Comparison of ENCODE assay signal across 17 mouse cellular contexts in the genomic region with DNA sequence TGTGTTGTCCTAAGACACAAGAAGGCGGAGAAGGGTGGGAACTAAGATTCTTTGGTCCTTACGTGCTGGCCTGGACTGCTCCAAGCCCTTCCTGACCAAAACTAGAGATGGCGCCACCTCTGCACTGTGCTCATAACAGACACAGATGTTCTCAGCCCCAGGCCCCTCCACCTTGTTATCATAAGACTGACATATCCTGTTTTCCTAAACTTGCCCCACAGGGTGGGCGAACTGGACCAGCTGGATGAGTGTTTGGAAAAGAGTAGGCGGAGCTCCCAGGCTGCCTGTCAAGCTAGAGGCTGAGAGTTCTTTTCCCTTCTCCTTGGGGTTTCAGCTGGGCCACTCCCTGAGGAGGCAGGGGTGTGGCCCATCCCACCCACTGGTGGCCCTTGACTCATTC. TPM values are rescaled to one million over a fixed set of nuclear protein-coding genes. Genes with fewer than 3 reads are reported as not detected.
DNase-seq lines count a peak whose midpoint lies in the region; ATAC-seq and TF ChIP-seq lines count a peak whose summit lies in the region.
"Had no signal": no experiment of that assay in that cellular context is flagged by ENCODE, and none has a peak within 500 bp of the region (broad histone marks: within the 10 kb centered on the region; RNA-seq: fewer than 3 reads in every experiment).

No protein-coding gene starts in this region.

- TF ChIP-seq EP300 in heart, adult 2 months (IDR thresholded peaks at IDR 0.05; ENCODE audit: insufficient read depth, low read depth, low read length): no peak

- no peak for DNase-seq in heart, adult 2 months
- DNase-seq in lung, adult 2 months: no peak
- peak; percentile 47 for DNase-seq in embryo, embryonic 9.5 days (ENCODE audit: extremely low spot score)
- DNase-seq in thymus, postnatal 25 days: no peak
- DNase-seq: adrenal gland, postnatal 25 days; cerebellum, adult 11 months; kidney, adult 2 months; right cerebral cortex, postnatal 14 days had no signal

- H3K27ac ChIP-seq in heart, embryonic 13.5 days (replicated peaks): peak overlapping the region; percentile 25
- no peak overlapping the region for H3K27ac ChIP-seq in heart, adult 2 months
- peak overlapping the region; percentile 30; the same call in 1 of the 2 replicates for H3K27ac ChIP-seq in lung, embryonic 15.5 days
- peak overlapping the region; percentile 7; the same call in 1 of the 2 replicates for H3K27ac ChIP-seq in stomach, embryonic 16.5 days (ENCODE audit: low read length)
- H3K27ac ChIP-seq: limb, embryonic 12.5 days; midbrain, embryonic 12.5 days had no signal

- peaks cover 25% of the 10 kb centered on the region for H3K36me3 ChIP-seq in heart, embryonic 13.5 days
- H3K36me3 ChIP-seq in heart, adult 2 months (ENCODE audit: control insufficient read depth, insufficient read depth, low read length): no peaks in the 10 kb centered on the region
- peaks cover 12% of the 10 kb centered on the region for H3K36me3 ChIP-seq in lung, embryonic 15.5 days
- no peaks in the 10 kb centered on the region for H3K36me3 ChIP-seq in stomach, embryonic 16.5 days (ENCODE audit: control insufficient read depth, insufficient read depth, low read length)

- H3K9me3 ChIP-seq in heart, embryonic 13.5 days: no peaks in the 10 kb centered on the region
- no peaks in the 10 kb centered on the region for H3K9me3 ChIP-seq in lung, embryonic 15.5 days
- H3K9me3 ChIP-seq in stomach, embryonic 16.5 days (replicated peaks; ENCODE audit: control insufficient read depth, low read length): no peaks in the 10 kb centered on the region
- H3K9me3 ChIP-seq: embryonic facial prominence, embryonic 12.5 days; limb, embryonic 12.5 days; midbrain, embryonic 12.5 days had no signal

- H3K9ac ChIP-seq in heart, embryonic 13.5 days: no peak overlapping the region
- H3K9ac ChIP-seq in heart, adult 2 months (ENCODE audit: low read depth, low read length): no peak overlapping the region
- H3K9ac ChIP-seq in lung, embryonic 15.5 days: no peak overlapping the region
- no peak overlapping the region for H3K9ac ChIP-seq in stomach, embryonic 16.5 days (ENCODE audit: low read length)
- H3K9ac ChIP-seq: embryonic facial prominence, embryonic 12.5 days; limb, embryonic 12.5 days; midbrain, embryonic 12.5 days had no signal

- no peak for TF ChIP-seq POLR2A in heart, adult 2 months (IDR thresholded peaks at IDR 0.05; ENCODE audit: insufficient read depth, low read depth, low read length)
- no peak for TF ChIP-seq POLR2A in lung, adult 2 months (IDR thresholded peaks at IDR 0.05; ENCODE audit: borderline replicate concordance, extremely low read depth, low read depth, low read length)

- no peak overlapping the region for H3K4me3 ChIP-seq in heart, embryonic 13.5 days
- no peak overlapping the region for H3K4me3 ChIP-seq in heart, adult 2 months
- no peak overlapping the region for H3K4me3 ChIP-seq in lung, embryonic 15.5 days
- no peak overlapping the region for H3K4me3 ChIP-seq in lung, adult 2 months (replicated peaks; ENCODE audit: extremely low read depth, low read depth, low read length)
- H3K4me3 ChIP-seq in stomach, embryonic 16.5 days (replicated peaks; ENCODE audit: low read length): no peak overlapping the region
- H3K4me3 ChIP-seq: embryonic facial prominence, embryonic 12.5 days; limb, embryonic 12.5 days; midbrain, embryonic 12.5 days had no signal

- 58% methylated on average over 5 of the region's 5 CpGs for WGBS in heart, embryonic 13.5 days
- WGBS in heart, adult 2 months: 65% methylated on average over 5 of the region's 5 CpGs
- WGBS in lung, embryonic 15.5 days: 37% methylated on average over 5 of the region's 5 CpGs
- 56% methylated on average over 5 of the region's 5 CpGs for WGBS in lung, adult 2 months
- 43% methylated on average over 5 of the region's 5 CpGs for WGBS in stomach, embryonic 16.5 days

- no peaks in the 10 kb centered on the region for H3K79me2 ChIP-seq in heart, adult 2 months (replicated peaks; ENCODE audit: control insufficient read depth, insufficient read depth, low read length)

- intact Hi-C loops in heart, adult 2 months (cut with DNase I): no loop called here

- H3K4me1 ChIP-seq in heart, embryonic 13.5 days: peaks cover 24% of the 10 kb centered on the region
- no peaks in the 10 kb centered on the region for H3K4me1 ChIP-seq in heart, adult 2 months (ENCODE audit: control insufficient read depth, insufficient read depth, low read length)
- H3K4me1 ChIP-seq in lung, embryonic 15.5 days: peaks cover 17% of the 10 kb centered on the region
- no peaks in the 10 kb centered on the region; the same call in none of the 2 replicates for H3K4me1 ChIP-seq in lung, adult 2 months (ENCODE audit: control insufficient read depth, insufficient read depth, low read length)
- 0 out of 2 replicates have a peak, but pooled peaks cover 11% of the 10 kb centered on the region for H3K4me1 ChIP-seq in stomach, embryonic 16.5 days (ENCODE audit: control insufficient read depth, insufficient read depth, low read length)

- H3K4me2 ChIP-seq in heart, embryonic 13.5 days: no peak overlapping the region
- no peak overlapping the region for H3K4me2 ChIP-seq in lung, embryonic 15.5 days
- no peak overlapping the region for H3K4me2 ChIP-seq in stomach, embryonic 16.5 days (ENCODE audit: low read depth, low read length)
- H3K4me2 ChIP-seq: embryonic facial prominence, embryonic 12.5 days; limb, embryonic 12.5 days; midbrain, embryonic 12.5 days had no signal

- TF ChIP-seq CTCF in heart, adult 2 months (IDR thresholded peaks at IDR 0.05): no peak
- no peak for TF ChIP-seq CTCF in lung, adult 2 months (IDR thresholded peaks at IDR 0.05; ENCODE audit: insufficient read depth, low read length)

- ATAC-seq in heart, embryonic 13.5 days (ENCODE audit: extremely low read depth, insufficient number of reproducible peaks, low FRiP score, low TSS enrichment): no peak
- ATAC-seq in lung, embryonic 15.5 days (ENCODE audit: borderline replicate concordance, extremely low read depth, low FRiP score, low TSS enrichment): peak; percentile 17; the same call in 1 of the 2 replicates
- ATAC-seq in stomach, embryonic 16.5 days (ENCODE audit: insufficient read depth, low FRiP score): no peak
- no peak for ATAC-seq in megakaryocyte, adult 5-6 weeks (ENCODE audit: poor library complexity, severe bottlenecking)

- H3K27me3 ChIP-seq in heart, embryonic 13.5 days (replicated peaks): no peaks in the 10 kb centered on the region
- no peaks in the 10 kb centered on the region for H3K27me3 ChIP-seq in heart, adult 2 months (ENCODE audit: control insufficient read depth, insufficient read depth, low read length)
- H3K27me3 ChIP-seq in lung, embryonic 15.5 days: no peaks in the 10 kb centered on the region
- no peaks in the 10 kb centered on the region for H3K27me3 ChIP-seq in stomach, embryonic 16.5 days (ENCODE audit: control insufficient read depth, insufficient read depth, low read length)
- H3K27me3 ChIP-seq: embryonic facial prominence, embryonic 12.5 days; limb, embryonic 12.5 days; midbrain, embryonic 12.5 days had no signal

RNA-seq across cellular contexts. Expression of gene Zswim1, which starts 4.8 kb away (rescaled TPM):
- 8.7 and 9.0 TPM in 2 replicates for polyA plus RNA-seq in heart, embryonic 13.5 days (2015; fragmentation: Nextera tagmentation; extraction: Ambion mirVana)
- 1 to 10 TPM; 4.5 to 5.3 TPM for total RNA-seq in heart, adult 2 months (2021)
- polyA plus RNA-seq in heart, adult 2 months (2012; rRNA removed): 5.1 and 6.4 TPM in 2 replicates
- polyA plus RNA-seq in lung, embryonic 15.5 days (2015; fragmentation: Nextera tagmentation; extraction: Ambion mirVana): 15.8 and 16.8 TPM in 2 replicates
- 9.8 and 10.3 TPM in 2 replicates for polyA plus RNA-seq in lung, adult 2 months (2012; rRNA removed)
- polyA plus RNA-seq in stomach, embryonic 16.5 days (2015; fragmentation: Nextera tagmentation; extraction: Ambion mirVana): 15.6 and 16.5 TPM in 2 replicates
- total RNA-seq in megakaryocyte, adult 5-6 weeks (2015): 5.7 and 6.4 TPM in 2 replicates
- total RNA-seq in megakaryocyte, adult 5-6 weeks (2017): 2.9 TPM in 2 replicates

RNA-seq across cellular contexts. Expression of gene Spata25, which starts 10.6 kb away (rescaled TPM):
- polyA plus RNA-seq in heart, embryonic 13.5 days (2015; fragmentation: Nextera tagmentation; extraction: Ambion mirVana): not detected in 2 replicates
- under 1 TPM; 0.60 to 0.68 TPM for total RNA-seq in heart, adult 2 months (2021)
- 0.23 TPM in 1 of 2 replicates, not detected in the other for polyA plus RNA-seq in heart, adult 2 months (2012; rRNA removed)
- not detected in 2 replicates for polyA plus RNA-seq in lung, embryonic 15.5 days (2015; fragmentation: Nextera tagmentation; extraction: Ambion mirVana)
- 0.54 and 1.1 TPM in 2 replicates for polyA plus RNA-seq in lung, adult 2 months (2012; rRNA removed)
- polyA plus RNA-seq in stomach, embryonic 16.5 days (2015; fragmentation: Nextera tagmentation; extraction: Ambion mirVana): not detected in 2 replicates
- not detected in 2 replicates for total RNA-seq in megakaryocyte, adult 5-6 weeks (2015)
- not detected in 2 replicates for total RNA-seq in megakaryocyte, adult 5-6 weeks (2017)
- total RNA-seq: adrenal gland, postnatal 25 days had no signal
- polyA plus RNA-seq: C2C12; heart, embryonic 16.5 days; kidney, adult 2 months; limb, embryonic 12.5 days had no signal

RNA-seq across cellular contexts. Expression of gene Zswim3, which starts 12.8 kb away (rescaled TPM):
- polyA plus RNA-seq in heart, embryonic 13.5 days (2015; fragmentation: Nextera tagmentation; extraction: Ambion mirVana): 5.0 and 5.4 TPM in 2 replicates
- total RNA-seq in heart, adult 2 months (2021): 1 to 10 TPM; 1.7 to 2.1 TPM
- polyA plus RNA-seq in heart, adult 2 months (2012; rRNA removed): 2.1 and 2.8 TPM in 2 replicates
- polyA plus RNA-seq in lung, embryonic 15.5 days (2015; fragmentation: Nextera tagmentation; extraction: Ambion mirVana): 6.7 and 8.4 TPM in 2 replicates
- 3.1 and 3.8 TPM in 2 replicates for polyA plus RNA-seq in lung, adult 2 months (2012; rRNA removed)
- 8.8 TPM in 2 replicates for polyA plus RNA-seq in stomach, embryonic 16.5 days (2015; fragmentation: Nextera tagmentation; extraction: Ambion mirVana)
- 2.3 and 3.4 TPM in 2 replicates for total RNA-seq in megakaryocyte, adult 5-6 weeks (2015)
- total RNA-seq in megakaryocyte, adult 5-6 weeks (2017): 1.7 and 3.4 TPM in 2 replicates

RNA-seq across cellular contexts. Expression of gene Acot8, which starts 13.0 kb away (rescaled TPM):
- 12.0 and 18.0 TPM in 2 replicates for polyA plus RNA-seq in heart, embryonic 13.5 days (2015; fragmentation: Nextera tagmentation; extraction: Ambion mirVana)
- 10 to 100 TPM; 13.3 to 14.0 TPM for total RNA-seq in heart, adult 2 months (2021)
- 17.0 and 19.1 TPM in 2 replicates for polyA plus RNA-seq in heart, adult 2 months (2012; rRNA removed)
- 19.8 and 20.3 TPM in 2 replicates for polyA plus RNA-seq in lung, embryonic 15.5 days (2015; fragmentation: Nextera tagmentation; extraction: Ambion mirVana)
- polyA plus RNA-seq in lung, adult 2 months (2012; rRNA removed): 35.7 and 38.6 TPM in 2 replicates
- 23.8 and 23.9 TPM in 2 replicates for polyA plus RNA-seq in stomach, embryonic 16.5 days (2015; fragmentation: Nextera tagmentation; extraction: Ambion mirVana)
- 20.4 and 20.8 TPM in 2 replicates for total RNA-seq in megakaryocyte, adult 5-6 weeks (2015)
- total RNA-seq in megakaryocyte, adult 5-6 weeks (2017): 28.8 and 28.9 TPM in 2 replicates

RNA-seq across cellular contexts. Expression of gene Ctsa, which starts 15.0 kb away (rescaled TPM):
- polyA plus RNA-seq in heart, embryonic 13.5 days (2015; fragmentation: Nextera tagmentation; extraction: Ambion mirVana): 171 and 180 TPM in 2 replicates
- total RNA-seq in heart, adult 2 months (2021): 10 to 100 TPM; 94.3 to 99.8 TPM
- polyA plus RNA-seq in heart, adult 2 months (2012; rRNA removed): 200 and 232 TPM in 2 replicates
- polyA plus RNA-seq in lung, embryonic 15.5 days (2015; fragmentation: Nextera tagmentation; extraction: Ambion mirVana): 131 and 139 TPM in 2 replicates
- polyA plus RNA-seq in lung, adult 2 months (2012; rRNA removed): 289 and 294 TPM in 2 replicates
- 159 and 162 TPM in 2 replicates for polyA plus RNA-seq in stomach, embryonic 16.5 days (2015; fragmentation: Nextera tagmentation; extraction: Ambion mirVana)
- 192 and 200 TPM in 2 replicates for total RNA-seq in megakaryocyte, adult 5-6 weeks (2015)
- 224 and 228 TPM in 2 replicates for total RNA-seq in megakaryocyte, adult 5-6 weeks (2017)
